Mouse (Mus musculus): ENCODE data around the gene P2rx4.

- TF ChIP-seq CTCF (IDR thresholded peaks at IDR 0.05; ENCODE audit: insufficient read depth, low read depth, low read length) = no peak
- no peak for TF ChIP-seq POLR2A (IDR thresholded peaks at IDR 0.05; ENCODE audit: insufficient read depth, low read depth, low read length)
Observed at GRCm38 (mm10) chr5:122775646-122776286, 68.4 kb downstream of the P2rx4 start.

Data from olfactory bulb, adult 2 months (tissue).